Mouse (Mus musculus) thymus, postnatal 4 days (tissue): ENCODE data around the gene Mcrs1.
A peak's percentile ranks its signal among the peaks of the same experiment; 100 is the strongest.

ENCODE experiments used
- DNase-seq: peaks from one replicate; pipeline ENCODE4 v3.0.0; 2021

Mcrs1 gene

DNA sequence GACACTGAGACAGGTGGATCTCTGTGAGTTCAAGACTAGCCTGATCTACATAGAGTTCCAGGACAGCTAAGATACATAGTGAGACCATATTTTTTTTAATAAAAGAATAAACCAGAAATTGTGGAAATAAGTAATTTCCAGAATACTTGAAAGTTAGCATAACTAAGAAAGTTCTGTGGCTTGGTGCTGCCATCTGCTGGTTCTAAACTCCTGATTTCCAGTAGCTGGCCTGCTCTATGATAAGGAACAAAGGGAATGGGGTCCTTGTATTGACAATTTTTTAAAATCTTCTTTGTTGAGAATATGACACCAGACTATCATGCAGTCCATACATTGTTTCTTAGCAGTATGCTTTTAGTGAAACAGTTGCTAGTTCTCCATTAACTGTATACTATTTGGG, 53.0 kb downstream of the Mcrs1 start:
- DNase-seq = peak; percentile 65

DNA sequence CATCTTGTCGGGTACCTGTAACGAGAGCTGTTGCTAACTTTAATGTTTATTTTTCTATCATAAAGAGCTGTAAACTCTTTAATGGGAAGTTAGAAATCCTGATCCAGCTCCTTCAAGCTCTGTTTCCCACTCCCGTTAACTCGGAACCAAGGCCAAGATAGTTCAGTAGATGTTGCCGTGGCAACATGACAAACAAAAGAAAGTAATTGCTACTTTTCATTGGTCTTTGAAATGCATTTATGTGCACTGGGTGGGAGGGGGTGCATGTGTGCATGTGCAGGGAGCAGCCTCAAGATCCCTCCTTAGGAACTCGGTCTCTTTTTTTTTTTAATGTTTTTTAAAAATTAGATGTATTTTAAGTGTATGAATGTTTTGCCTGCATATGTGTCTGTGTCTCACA, 56.7 kb downstream of the Mcrs1 start:
- no peak for DNase-seq

GRCm38 (mm10) chr15:99194358-99194757, 57.4 kb downstream of the Mcrs1 start:
- no peak for DNase-seq
